Mouse (Mus musculus) bone marrow macrophage, adult 2 months (primary cell): ENCODE measurements around the gene Myocd.

Experiments used
- CTCF ChIP-seq: IDR thresholded peaks from 2 replicates; pipeline ENCODE4 v1.5.1; 2012; ENCODE audit warnings: low read depth, mild to moderate bottlenecking, low read length, moderate library complexity
- POLR2A ChIP-seq: IDR thresholded peaks from 2 replicates; pipeline ENCODE4 v1.6.1; 2012; ENCODE audit warnings: mild to moderate bottlenecking, low read depth, low read length, borderline replicate concordance

GRCm38 (mm10) chr11:65157966-65158657 is 111.7 kb downstream of the Myocd start:
- TF ChIP-seq CTCF (no peak), POLR2A (no peak)
